Mouse (Mus musculus): Measurements from ENCODE around the gene Rbm5. TPM values are rescaled to one million over a fixed set of nuclear protein-coding genes. Genes with fewer than 3 reads are reported as not detected.

Rbm5 gene
- polyA plus RNA-seq (2015; fragmentation: Nextera tagmentation; extraction: Ambion mirVana), result 123 and 147 TPM in 2 replicates

GRCm38 (mm10) chr9:107770374-107771290, at the start of gene Rbm5:
Gene Rbm5, minus strand, starts transcription at chr9:107770996.
- Histone ChIP-seq H3K27ac (peak within 1 kb of the TSS; percentile 90), H3K4me2 (peak within 1 kb of the TSS; percentile 63), H3K4me1 (replicated peaks) (peaks cover 12% of the 10 kb centered on the region), H3K9me3 (replicated peaks) (no peaks in the 10 kb centered on the region), H3K4me3 (peak within 1 kb of the TSS; percentile 91), H3K27me3 (no peaks in the 10 kb centered on the region), H3K36me3 (peaks cover 57% of the 10 kb centered on the region), H3K9ac (peak within 1 kb of the TSS; percentile 94)
- ATAC-seq (replicated peaks; ENCODE audit: insufficient number of reproducible peaks, insufficient read depth, low FRiP score, low read depth), result peak; percentile 100
- under 1% methylated on average over 60 of the region's 60 CpGs for WGBS

- H3K4me3 ChIP-seq, result no peak overlapping the region
- no peak overlapping the region for H3K4me2 ChIP-seq
- no peak for ATAC-seq (replicated peaks; ENCODE audit: insufficient number of reproducible peaks, insufficient read depth, low FRiP score, low read depth)
- H3K9me3 ChIP-seq (replicated peaks), result no peaks in the 10 kb centered on the region
- no peaks in the 10 kb centered on the region for H3K4me1 ChIP-seq (replicated peaks)
- H3K27ac ChIP-seq, result no peak overlapping the region
- no peaks in the 10 kb centered on the region for H3K27me3 ChIP-seq
- 88% methylated on average over 1 of the region's 1 CpGs for WGBS
- no peak overlapping the region for H3K9ac ChIP-seq
- peaks cover 33% of the 10 kb centered on the region for H3K36me3 ChIP-seq
Measured at GRCm38 (mm10) chr9:107812132-107812531, 41.3 kb upstream of the Rbm5 start.

- 91% methylated on average over 2 of the region's 2 CpGs for WGBS
- Histone ChIP-seq H3K27ac (no peak overlapping the region), H3K9me3 (replicated peaks) (no peaks in the 10 kb centered on the region), H3K27me3 (no peaks in the 10 kb centered on the region), H3K36me3 (peaks cover 27% of the 10 kb centered on the region), H3K4me2 (no peak overlapping the region), H3K4me1 (replicated peaks) (no peaks in the 10 kb centered on the region), H3K4me3 (no peak overlapping the region), H3K9ac (no peak overlapping the region)
- no peak for ATAC-seq (replicated peaks; ENCODE audit: insufficient number of reproducible peaks, insufficient read depth, low FRiP score, low read depth)
Measured at GRCm38 (mm10) chr9:107810985-107811384, 40.2 kb upstream of the Rbm5 start.

GRCm38 (mm10) chr9:107791714-107792113, 20.9 kb upstream of the Rbm5 start:
- 49% methylated on average over 6 of the region's 6 CpGs for WGBS
- H3K4me3 ChIP-seq, result no peak overlapping the region
- H3K36me3 ChIP-seq, result peaks cover 61% of the 10 kb centered on the region
- no peaks in the 10 kb centered on the region for H3K9me3 ChIP-seq (replicated peaks)
- H3K4me1 ChIP-seq (replicated peaks), result no peaks in the 10 kb centered on the region
- no peaks in the 10 kb centered on the region for H3K27me3 ChIP-seq
- H3K4me2 ChIP-seq, result no peak overlapping the region
- H3K9ac ChIP-seq, result no peak overlapping the region
- no peak overlapping the region for H3K27ac ChIP-seq
- no peak for ATAC-seq (replicated peaks; ENCODE audit: insufficient number of reproducible peaks, insufficient read depth, low FRiP score, low read depth)

GRCm38 (mm10) chr9:107782536-107783203, 11.9 kb upstream of the Rbm5 start:
- H3K4me2 ChIP-seq, result no peak overlapping the region
- H3K4me1 ChIP-seq (replicated peaks), result no peaks in the 10 kb centered on the region
- peaks cover 84% of the 10 kb centered on the region for H3K36me3 ChIP-seq
- H3K4me3 ChIP-seq, result no peak overlapping the region
- H3K27ac ChIP-seq, result no peak overlapping the region
- no peak for ATAC-seq (replicated peaks; ENCODE audit: insufficient number of reproducible peaks, insufficient read depth, low FRiP score, low read depth)
- H3K9ac ChIP-seq, result no peak overlapping the region
- WGBS, result 88% methylated on average over 11 of the region's 11 CpGs
- no peaks in the 10 kb centered on the region for H3K9me3 ChIP-seq (replicated peaks)
- H3K27me3 ChIP-seq, result no peaks in the 10 kb centered on the region

- ATAC-seq (replicated peaks; ENCODE audit: insufficient number of reproducible peaks, insufficient read depth, low FRiP score, low read depth), result no peak
- no peaks in the 10 kb centered on the region for H3K9me3 ChIP-seq (replicated peaks)
- H3K9ac ChIP-seq, result no peak overlapping the region
- no peak overlapping the region for H3K4me3 ChIP-seq
- H3K27ac ChIP-seq, result no peak overlapping the region
- H3K27me3 ChIP-seq, result no peaks in the 10 kb centered on the region
- peaks cover 66% of the 10 kb centered on the region for H3K36me3 ChIP-seq
- no peak overlapping the region for H3K4me2 ChIP-seq
- H3K4me1 ChIP-seq (replicated peaks), result no peaks in the 10 kb centered on the region
Measured at GRCm38 (mm10) chr9:107776809-107777208, 6.0 kb upstream of the Rbm5 start.

GRCm38 (mm10) chr9:107774411-107774810, 3.6 kb upstream of the Rbm5 start:
- H3K27me3 ChIP-seq, result no peaks in the 10 kb centered on the region
- no peak for ATAC-seq (replicated peaks; ENCODE audit: insufficient number of reproducible peaks, insufficient read depth, low FRiP score, low read depth)
- peaks cover 46% of the 10 kb centered on the region for H3K36me3 ChIP-seq
- H3K4me3 ChIP-seq, result no peak overlapping the region
- no peak overlapping the region for H3K9ac ChIP-seq
- peaks cover 5% of the 10 kb centered on the region for H3K4me1 ChIP-seq (replicated peaks)
- 90% methylated on average over 3 of the region's 3 CpGs for WGBS
- no peak overlapping the region for H3K4me2 ChIP-seq
- no peak overlapping the region for H3K27ac ChIP-seq
- no peaks in the 10 kb centered on the region for H3K9me3 ChIP-seq (replicated peaks)

GRCm38 (mm10) chr9:107771782-107772181, 986 bp upstream of the Rbm5 start:
- H3K36me3 ChIP-seq, result peaks cover 52% of the 10 kb centered on the region
- peak overlapping the region; percentile 81; the same call in 1 of the 2 replicates for H3K27ac ChIP-seq

GRCm38 (mm10) chr9:107770037-107770373, 791 bp downstream of the Rbm5 start:
- ATAC-seq (replicated peaks; ENCODE audit: insufficient number of reproducible peaks, insufficient read depth, low FRiP score, low read depth), result no peak
- no peaks in the 10 kb centered on the region for H3K27me3 ChIP-seq
- WGBS, result under 1% methylated on average over 9 of the region's 9 CpGs

More at GRCm38 (mm10) chr9:107771782-107772181, 986 bp upstream of the Rbm5 start:
- Histone ChIP-seq H3K4me2 (no peak overlapping the region), H3K9me3 (replicated peaks) (no peaks in the 10 kb centered on the region), H3K9ac (no peak overlapping the region), H3K4me3 (no peak overlapping the region), H3K4me1 (replicated peaks) (peaks cover 12% of the 10 kb centered on the region), H3K27me3 (no peaks in the 10 kb centered on the region)
- ATAC-seq (replicated peaks; ENCODE audit: insufficient number of reproducible peaks, insufficient read depth, low FRiP score, low read depth), result no peak
- 56% methylated on average over 2 of the region's 2 CpGs for WGBS

GRCm38 (mm10) chr9:107769445-107770000, 1.3 kb downstream of the Rbm5 start:
- 20% methylated on average over 4 of the region's 4 CpGs for WGBS
- no peak overlapping the region for H3K27ac ChIP-seq

More at GRCm38 (mm10) chr9:107770037-107770373, 791 bp downstream of the Rbm5 start:
- H3K27ac ChIP-seq, result peak overlapping the region; percentile 90
- H3K36me3 ChIP-seq, result peaks cover 59% of the 10 kb centered on the region
- no peaks in the 10 kb centered on the region for H3K9me3 ChIP-seq (replicated peaks)
- H3K4me2 ChIP-seq, result peak overlapping the region; percentile 63
- peak overlapping the region; percentile 91 for H3K4me3 ChIP-seq
- peaks cover 12% of the 10 kb centered on the region for H3K4me1 ChIP-seq (replicated peaks)
- H3K9ac ChIP-seq, result peak overlapping the region; percentile 94

GRCm38 (mm10) chr9:107768851-107769250, 1.9 kb downstream of the Rbm5 start:
- H3K9me3 ChIP-seq (replicated peaks), result no peaks in the 10 kb centered on the region
- no peak for ATAC-seq (replicated peaks; ENCODE audit: insufficient number of reproducible peaks, insufficient read depth, low FRiP score, low read depth)
- peak overlapping the region; percentile 91; the same call in 1 of the 2 replicates for H3K4me3 ChIP-seq
- H3K4me2 ChIP-seq, result peak overlapping the region; percentile 63
- WGBS, result 80% methylated on average over 5 of the region's 5 CpGs
- H3K36me3 ChIP-seq, result peaks cover 59% of the 10 kb centered on the region
- H3K4me1 ChIP-seq (replicated peaks), result peaks cover 12% of the 10 kb centered on the region
- no peak overlapping the region for H3K27ac ChIP-seq
- no peak overlapping the region for H3K9ac ChIP-seq
- H3K27me3 ChIP-seq, result no peaks in the 10 kb centered on the region

More at GRCm38 (mm10) chr9:107769445-107770000, 1.3 kb downstream of the Rbm5 start:
- peak overlapping the region; percentile 94 for H3K9ac ChIP-seq
- peaks cover 12% of the 10 kb centered on the region for H3K4me1 ChIP-seq (replicated peaks)
- peak overlapping the region; percentile 91 for H3K4me3 ChIP-seq
- no peak for ATAC-seq (replicated peaks; ENCODE audit: insufficient number of reproducible peaks, insufficient read depth, low FRiP score, low read depth)
- no peaks in the 10 kb centered on the region for H3K9me3 ChIP-seq (replicated peaks)
- H3K27me3 ChIP-seq, result no peaks in the 10 kb centered on the region
- peaks cover 59% of the 10 kb centered on the region for H3K36me3 ChIP-seq
- H3K4me2 ChIP-seq, result peak overlapping the region; percentile 63
